Mouse (Mus musculus) MEL (cell line): ENCODE results near the gene Zfp189. TPM values are rescaled to one million over a fixed set of nuclear protein-coding genes. Genes with fewer than 3 reads are reported as not detected.

Experiments used
- DNase-seq: peaks from one replicate; pipeline ENCODE4 v3.0.0; 2011; ENCODE audit warnings: low read depth, low spot score
- H3K27ac ChIP-seq: 2 replicates; pipeline ENCODE4 v1.5.1; 2012; ENCODE audit warnings: low read depth, mild to moderate bottlenecking, control low read depth, low read length, moderate library complexity; ENCODE audit not compliant: control insufficient read depth
- H3K27me3 ChIP-seq, 2 experiments: fragments of 150-350 bp in 1 of 2; sonication (generic) in 1 of 2; 2 replicates each; pipeline ENCODE4 v1.6.1; 2012; ENCODE audit warnings: low read length in 2 of 2, mild to moderate bottlenecking in 2 of 2, improper control_type of control experiment in 1 of 2, moderate library complexity in 1 of 2; ENCODE audit not compliant: insufficient read depth in 2 of 2, control insufficient read depth in 1 of 2
- H3K36me3 ChIP-seq, 2 experiments: 2 replicates each; pipeline ENCODE4 v1.6.1; 2012 to 2014; ENCODE audit warnings: low read length in 2 of 2, improper control_type of control experiment in 1 of 2, inconsistent platforms in 1 of 2, mild to moderate bottlenecking in 1 of 2; ENCODE audit not compliant: insufficient read depth in 2 of 2, control insufficient read depth in 1 of 2
- H3K4me1 ChIP-seq, 2 experiments: fragments of 150-350 bp in 1 of 2; sonication (generic) in 1 of 2; 2 replicates each; pipeline ENCODE4 v1.6.1; 2012; ENCODE audit warnings: low read length in 2 of 2, improper control_type of control experiment in 1 of 2, mild to moderate bottlenecking in 1 of 2; ENCODE audit not compliant: insufficient read depth in 2 of 2, control insufficient read depth in 1 of 2
- H3K4me3 ChIP-seq, 2 experiments: fragments of 150-350 bp in 1 of 2; sonication (generic) in 1 of 2; 2 replicates each; pipeline ENCODE4 v1.5.1; 2012; ENCODE audit warnings: low read depth in 2 of 2, low read length in 2 of 2, mild to moderate bottlenecking in 2 of 2, moderate library complexity in 2 of 2, control low read depth in 1 of 2, improper control_type of control experiment in 1 of 2; ENCODE audit not compliant: control insufficient read depth in 1 of 2, insufficient read depth in 1 of 2
- H3K79me2 ChIP-seq: 2 replicates; pipeline ENCODE4 v1.6.1; 2012; ENCODE audit warnings: mild to moderate bottlenecking, low read length, moderate library complexity; ENCODE audit not compliant: control insufficient read depth, poor library complexity, insufficient read depth
- H3K9ac ChIP-seq: 2 replicates; pipeline ENCODE4 v1.6.1; 2012; ENCODE audit warnings: low read depth, mild to moderate bottlenecking, control low read depth, low read length, moderate library complexity; ENCODE audit not compliant: control insufficient read depth, poor library complexity, severe bottlenecking
- H3K9me3 ChIP-seq: fragments of 150-350 bp; sonication (generic); replicated peaks from 2 replicates; pipeline ENCODE4 v1.6.1; 2012; ENCODE audit warnings: mild to moderate bottlenecking, low read length, improper control_type of control experiment, moderate library complexity; ENCODE audit not compliant: insufficient read depth
- BHLHE40 ChIP-seq: IDR thresholded peaks from 2 replicates; pipeline ENCODE4 v1.6.1; 2012; ENCODE audit warnings: low read depth, mild to moderate bottlenecking, inconsistent platforms, low read length, improper control_type of control experiment, borderline replicate concordance
- CHD1 ChIP-seq: IDR thresholded peaks from 2 replicates; pipeline ENCODE4 v1.6.1; 2012; ENCODE audit warnings: low read depth, mild to moderate bottlenecking, inconsistent platforms, low read length, improper control_type of control experiment
- CHD2 ChIP-seq: IDR thresholded peaks from 2 replicates; pipeline ENCODE4 v1.6.1; 2011; ENCODE audit warnings: low read length, improper control_type of control experiment
- E2F4 ChIP-seq: IDR thresholded peaks from 2 replicates; pipeline ENCODE4 v1.6.1; 2011; ENCODE audit warnings: low read depth, low read length, improper control_type of control experiment, borderline replicate concordance
- EP300 ChIP-seq, 2 experiments: IDR thresholded peaks; 2 replicates each; pipeline ENCODE4 v1.6.1; 2011; ENCODE audit warnings: improper control_type of control experiment in 2 of 2, low read length in 2 of 2, low read depth in 1 of 2, mild to moderate bottlenecking in 1 of 2
- GATA1 ChIP-seq: IDR thresholded peaks from 2 replicates; pipeline ENCODE4 v1.6.1; 2011; ENCODE audit warnings: low read depth, low read length, improper control_type of control experiment
- HCFC1 ChIP-seq: IDR thresholded peaks from 2 replicates; pipeline ENCODE4 v1.6.1; 2012; ENCODE audit warnings: low read depth, mild to moderate bottlenecking, inconsistent platforms, low read length, improper control_type of control experiment, moderate library complexity
- JUND ChIP-seq: IDR thresholded peaks from 2 replicates; pipeline ENCODE4 v1.6.1; 2011; ENCODE audit warnings: low read depth, mild to moderate bottlenecking, improper control_type of control experiment, low read length
- KAT2A ChIP-seq: conservative IDR thresholded peaks from 2 replicates; pipeline ENCODE4 v1.6.1; 2012; ENCODE audit warnings: low read depth, low read length, improper control_type of control experiment, inconsistent platforms
- MAFK ChIP-seq: IDR thresholded peaks from 2 replicates; pipeline ENCODE4 v1.6.1; 2011; ENCODE audit warnings: low read depth, mild to moderate bottlenecking, low read length, improper control_type of control experiment, borderline replicate concordance
- MAX ChIP-seq: IDR thresholded peaks from 2 replicates; pipeline ENCODE4 v1.6.1; 2011; ENCODE audit warnings: low read length, improper control_type of control experiment
- MEF2A ChIP-seq: IDR thresholded peaks from 2 replicates; pipeline ENCODE4 v1.6.1; 2014; ENCODE audit warnings: low read depth, mild to moderate bottlenecking, inconsistent platforms, low read length, improper control_type of control experiment; ENCODE audit not compliant: poor library complexity, insufficient replicate concordance, severe bottlenecking; ENCODE audit errors: extremely low read depth
- MXI1 ChIP-seq: IDR thresholded peaks from 2 replicates; pipeline ENCODE4 v1.6.1; 2011; ENCODE audit warnings: mild to moderate bottlenecking, low read depth, low read length, improper control_type of control experiment
- MYB ChIP-seq: IDR thresholded peaks from 2 replicates; pipeline ENCODE4 v1.6.1; 2011; ENCODE audit warnings: mild to moderate bottlenecking, low read depth, low read length, improper control_type of control experiment
- MYC ChIP-seq: IDR thresholded peaks from 2 replicates; pipeline ENCODE4 v1.6.1; 2011; ENCODE audit warnings: low read depth, mild to moderate bottlenecking, low read length, improper control_type of control experiment, moderate library complexity
- NELFE ChIP-seq: IDR thresholded peaks from 2 replicates; pipeline ENCODE4 v1.6.1; 2011; ENCODE audit warnings: low read depth, low read length, improper control_type of control experiment
- RCOR1 ChIP-seq: IDR thresholded peaks from 2 replicates; pipeline ENCODE4 v1.6.1; 2012; ENCODE audit warnings: low read depth, mild to moderate bottlenecking, inconsistent platforms, low read length, improper control_type of control experiment
- SIN3A ChIP-seq: IDR thresholded peaks from 2 replicates; pipeline ENCODE4 v1.6.1; 2012; ENCODE audit warnings: low read length, improper control_type of control experiment, inconsistent platforms
- USF2 ChIP-seq, 2 experiments: IDR thresholded peaks; 2 replicates each; pipeline ENCODE4 v1.6.1; 2011 to 2012; ENCODE audit warnings: improper control_type of control experiment in 2 of 2, low read length in 2 of 2, borderline replicate concordance in 1 of 2, inconsistent platforms in 1 of 2, low read depth in 1 of 2, mild to moderate bottlenecking in 1 of 2; ENCODE audit not compliant: insufficient read depth in 1 of 2
- ZKSCAN1 ChIP-seq: IDR thresholded peaks from 2 replicates; pipeline ENCODE4 v1.6.1; 2012; ENCODE audit warnings: low read depth, mild to moderate bottlenecking, inconsistent platforms, low read length, improper control_type of control experiment, moderate library complexity
- polyA plus RNA-seq, 2 experiments: library from polyadenylated mRNA; stranded (reverse) in 1 of 2; unstranded in 1 of 2; fragments of >175 nt in 1 of 2; fragments of >200 nt in 1 of 2; gene quantifications; 2 replicates each; pipeline versions ENCODE4 v1.2.1 to v1.2.4; 2012; ENCODE audit warnings: low replicate concordance in 2 of 2, low read depth in 1 of 2; ENCODE audit not compliant: insufficient read length in 2 of 2, insufficient read depth in 1 of 2, missing spikeins in 1 of 2
- total RNA-seq: library from RNA; depleted of rRNA; stranded (reverse); fragments of 300-350 nt; gene quantifications from 2 replicates; pipeline ENCODE4 v1.2.3, GENCODE M21; 2012

Zfp189 gene
- total and polyA plus RNA-seq, 3 experiments = 3.3 to 5.3 TPM; not detected in 1

DNA sequence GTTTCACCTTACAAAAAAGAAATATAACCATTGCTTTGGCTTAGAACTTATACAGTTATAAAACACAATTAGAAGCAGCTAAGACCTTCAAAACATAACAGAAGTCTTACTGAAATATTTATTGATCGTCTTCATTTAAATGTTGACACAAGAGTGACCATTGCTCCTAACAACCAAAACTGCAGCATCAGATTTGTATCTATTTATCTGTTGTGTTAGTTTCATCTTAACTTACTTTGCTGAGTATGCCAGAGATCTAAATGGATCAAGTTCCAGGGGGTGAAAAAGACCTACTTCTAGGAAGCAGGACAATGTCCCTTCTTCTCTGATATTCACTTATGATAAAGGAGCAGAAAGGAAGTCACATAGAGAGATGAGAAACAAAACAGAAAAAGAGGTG, 17.4 kb upstream of the Zfp189 start:
- H3K79me2 ChIP-seq = no peaks in the 10 kb centered on the region
- H3K27ac ChIP-seq = no peak overlapping the region
- TF ChIP-seq MEF2A = no peak
- TF ChIP-seq CHD1 = no peak
- TF ChIP-seq NELFE = no peak
- TF ChIP-seq SIN3A = no peak
- TF ChIP-seq CHD2 = no peak
- no peak for TF ChIP-seq RCOR1
- TF ChIP-seq, all 39 proteins: peak for 0
- Histone ChIP-seq H3K36me3 (no peaks in the 10 kb centered on the region), H3K9me3 (no peaks in the 10 kb centered on the region), H3K27me3 (no peaks in the 10 kb centered on the region), H3K4me1 (0 out of 4 replicates have a peak, but pooled peaks cover 0 to 2% of the 10 kb centered on the region in 2 experiments), H3K9ac (no peak overlapping the region), H3K4me3 (no peak overlapping the region)
- no peak for DNase-seq

DNA sequence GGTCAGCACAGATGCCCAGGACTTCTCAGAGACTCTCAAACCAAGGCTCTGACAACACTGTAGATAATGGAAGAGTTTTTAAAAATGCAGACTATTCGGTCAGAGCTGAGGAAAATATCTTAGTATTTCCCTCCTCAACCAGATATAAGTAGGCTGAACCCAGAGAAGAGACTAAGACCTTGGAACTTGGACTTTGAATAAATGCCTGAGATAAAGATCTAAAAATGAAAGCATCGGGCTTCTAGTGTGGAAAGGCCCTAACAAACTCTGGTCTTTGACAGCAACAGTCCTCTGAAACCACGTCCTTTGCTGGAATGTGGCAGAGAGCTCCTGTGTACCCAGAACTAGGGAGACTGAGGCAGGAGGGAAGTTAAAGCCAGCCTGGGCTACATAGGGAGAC, 14.6 kb upstream of the Zfp189 start, which contains the start of gene Baat:
Baat (minus strand) TSS at position 172 of the 400 bp plus-strand sequence.
- Histone ChIP-seq H3K9me3 (no peaks in the 10 kb centered on the region), H3K27me3 (no peaks in the 10 kb centered on the region), H3K4me3 (no peak within 1 kb of the TSS), H3K79me2 (no peaks in the 10 kb centered on the region), H3K36me3 (no peaks in the 10 kb centered on the region), H3K9ac (no peak within 1 kb of the TSS), H3K27ac (no peak within 1 kb of the TSS), H3K4me1 (0 out of 4 replicates have a peak, but pooled peaks cover 0 to 2% of the 10 kb centered on the region in 2 experiments)
- DNase-seq = no peak
- TF ChIP-seq MXI1 = no peak
- TF ChIP-seq KAT2A = no peak
- TF ChIP-seq ZKSCAN1 = no peak
- no peak for TF ChIP-seq MYB
- TF ChIP-seq USF2 (IDR thresholded peaks at IDR 0.05; ENCODE audit: borderline replicate concordance in 1 of 2, insufficient read depth in 1 of 2, low read depth in 1 of 2, low read length in 2 of 2) = no peak
- TF ChIP-seq BHLHE40 = no peak
- no peak for TF ChIP-seq CHD2
- TF ChIP-seq EP300 (IDR thresholded peaks at IDR 0.05; ENCODE audit: low read depth in 1 of 2, low read length in 2 of 2) = no peak
- no peak for TF ChIP-seq MAX
- TF ChIP-seq MAFK = no peak
- TF ChIP-seq E2F4 = no peak
- TF ChIP-seq GATA1 = no peak
- TF ChIP-seq MEF2A = no peak
- TF ChIP-seq RCOR1 = no peak
- no peak for TF ChIP-seq MYC
- no peak for TF ChIP-seq HCFC1
- TF ChIP-seq JUND = no peak
